Mouse (Mus musculus) right cerebral cortex, adult 2 months (tissue): ENCODE measurements around the gene Ptcra.

Experiments
- DNase-seq, 2 experiments: peaks; one replicate each; pipeline ENCODE4 v3.0.0; 2021 to 2022; ENCODE audit warnings: low spot score in 2 of 2

Ptcra gene

GRCm38 (mm10) chr17:46771616-46772015, 8.1 kb upstream of the Ptcra start:
- DNase-seq, result no peak

- no peak for DNase-seq
These were observed 7.5 kb upstream of the Ptcra start for GRCm38 (mm10) chr17:46771025-46771424.

GRCm38 (mm10) chr17:46770546-46770945, 7.0 kb upstream of the Ptcra start:
- no peak for DNase-seq

- no peak for DNase-seq
These were observed 4.4 kb upstream of the Ptcra start for GRCm38 (mm10) chr17:46767868-46768267.

GRCm38 (mm10) chr17:46764916-46765315, 1.4 kb upstream of the Ptcra start:
- DNase-seq, result peak; percentile 57 to 65

GRCm38 (mm10) chr17:46758753-46759152, 4.8 kb downstream of the Ptcra start:
- DNase-seq, result peak in 1 of 2 experiments; percentile 40

GRCm38 (mm10) chr17:46751794-46752556, 11.5 kb downstream of the Ptcra start, which contains the start of gene Cnpy3:
Gene Cnpy3, minus strand, starts transcription at chr17:46752214.
- DNase-seq, result peak; percentile 97 to 98

- DNase-seq, result no peak
These were observed 12.3 kb downstream of the Ptcra start for GRCm38 (mm10) chr17:46751056-46751793.

GRCm38 (mm10) chr17:46750580-46750979, 12.9 kb downstream of the Ptcra start:
- no peak for DNase-seq

GRCm38 (mm10) chr17:46749282-46749681, 14.2 kb downstream of the Ptcra start:
- no peak for DNase-seq

GRCm38 (mm10) chr17:46747806-46748205, 15.7 kb downstream of the Ptcra start:
- DNase-seq, result no peak

GRCm38 (mm10) chr17:46747234-46747633, 16.3 kb downstream of the Ptcra start:
- no peak for DNase-seq

- DNase-seq, result no peak
These were observed 18.0 kb downstream of the Ptcra start for GRCm38 (mm10) chr17:46745506-46745905.

GRCm38 (mm10) chr17:46742986-46743385, 20.5 kb downstream of the Ptcra start:
- no peak for DNase-seq

GRCm38 (mm10) chr17:46741305-46741704, 22.2 kb downstream of the Ptcra start:
- no peak for DNase-seq

- no peak for DNase-seq
These were observed 27.4 kb downstream of the Ptcra start for GRCm38 (mm10) chr17:46736160-46736559.

GRCm38 (mm10) chr17:46735287-46735686, 28.2 kb downstream of the Ptcra start:
- no peak for DNase-seq

GRCm38 (mm10) chr17:46734055-46734454, 29.5 kb downstream of the Ptcra start:
- DNase-seq, result no peak

- no peak for DNase-seq
These were observed 34.6 kb downstream of the Ptcra start, which contains the start of gene Gnmt for GRCm38 (mm10) chr17:46728904-46729318. Gene Gnmt, minus strand, starts transcription at chr17:46729168.

- DNase-seq, result no peak
These were observed 35.0 kb downstream of the Ptcra start for GRCm38 (mm10) chr17:46728496-46728895.

GRCm38 (mm10) chr17:46728021-46728420, 35.5 kb downstream of the Ptcra start:
- DNase-seq, result no peak

GRCm38 (mm10) chr17:46727271-46727670, 36.2 kb downstream of the Ptcra start:
- no peak for DNase-seq
